Mouse (Mus musculus) layer of hippocampus, postnatal 36 days (tissue): ENCODE measurements around the gene Uba5. TPM values are rescaled to one million over a fixed set of nuclear protein-coding genes. Genes with fewer than 3 reads are reported as not detected.

Experiments
- DNase-seq, 2 experiments: peaks; one replicate each; pipeline ENCODE4 v3.0.0; 2022
- total RNA-seq, 2 experiments: library from RNA; stranded (reverse); gene quantifications; 2 replicates each; pipeline ENCODE4 v1.2.3; 2021

Uba5 gene
- total RNA-seq, 2 experiments from 2014 or later: 42.3 to 44.3 TPM

DNA sequence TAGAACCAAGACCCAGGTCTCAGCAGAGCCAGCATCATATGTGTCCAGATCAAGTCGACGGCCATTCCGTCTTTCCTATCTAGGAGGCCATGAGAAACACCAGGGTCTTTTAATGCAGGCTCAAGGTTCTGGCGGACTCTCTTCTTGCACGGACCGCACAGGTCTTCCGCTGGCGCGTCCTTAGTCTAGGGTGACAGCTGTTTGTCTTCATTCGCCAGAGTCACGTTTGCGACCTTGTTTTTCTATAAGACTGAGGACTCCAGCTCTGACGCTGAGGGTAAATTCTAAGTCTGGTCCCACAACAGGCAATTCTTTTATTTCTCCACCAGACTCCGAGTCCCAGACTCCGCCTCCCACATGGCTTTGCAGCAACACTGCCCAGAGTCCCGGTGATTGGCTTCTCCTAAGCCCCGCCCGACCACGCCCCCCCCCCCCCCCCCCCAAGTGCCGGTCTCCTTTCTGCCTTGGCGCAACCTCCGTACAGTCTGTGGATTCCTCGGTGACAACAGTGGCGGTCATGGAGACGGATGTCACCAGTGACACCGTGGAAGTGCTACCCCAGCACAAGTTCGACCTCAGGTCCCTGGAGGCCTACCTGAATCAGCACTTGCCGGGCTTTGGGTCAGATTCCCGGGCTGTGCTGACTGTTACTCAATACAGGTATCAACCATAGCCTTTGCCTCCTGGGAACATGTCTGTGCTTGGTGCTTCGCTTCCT, 469 bp upstream of the Uba5 start, which contains the start of gene Acad11:
Acad11 (plus strand) TSS at position 134 of the 718 bp plus-strand sequence.
- DNase-seq: peak; percentile 83 to 87

- no peak for DNase-seq
These were observed 11.9 kb downstream of the Uba5 start for GRCm38 (mm10) chr9:104051028-104051427.

DNA sequence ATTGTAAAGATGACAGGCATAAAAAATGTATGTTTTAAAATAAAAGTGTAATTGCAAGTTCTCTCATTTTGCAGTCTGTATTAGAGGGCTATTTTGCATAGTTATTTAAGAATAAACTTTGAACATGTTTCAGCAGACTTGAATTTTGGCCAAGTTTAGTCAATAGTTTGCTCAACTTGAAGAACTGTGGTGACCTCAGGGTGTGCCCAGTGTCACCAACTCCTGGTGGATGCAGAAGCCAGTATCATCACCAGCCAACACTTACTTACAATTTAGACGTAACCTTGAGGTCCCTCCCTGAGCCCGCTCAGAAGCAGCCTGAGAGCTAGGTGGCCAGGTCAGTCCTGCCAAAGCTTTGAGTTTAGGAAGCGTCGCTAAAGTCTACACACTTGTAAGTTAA, 19.3 kb downstream of the Uba5 start:
- DNase-seq: no peak

GRCm38 (mm10) chr9:104040362-104040761, 22.6 kb downstream of the Uba5 start, which contains the start of gene Gm28305:
TSS of gene Gm28305 (plus strand) at chr9:104040662.
- no peak for DNase-seq

DNA sequence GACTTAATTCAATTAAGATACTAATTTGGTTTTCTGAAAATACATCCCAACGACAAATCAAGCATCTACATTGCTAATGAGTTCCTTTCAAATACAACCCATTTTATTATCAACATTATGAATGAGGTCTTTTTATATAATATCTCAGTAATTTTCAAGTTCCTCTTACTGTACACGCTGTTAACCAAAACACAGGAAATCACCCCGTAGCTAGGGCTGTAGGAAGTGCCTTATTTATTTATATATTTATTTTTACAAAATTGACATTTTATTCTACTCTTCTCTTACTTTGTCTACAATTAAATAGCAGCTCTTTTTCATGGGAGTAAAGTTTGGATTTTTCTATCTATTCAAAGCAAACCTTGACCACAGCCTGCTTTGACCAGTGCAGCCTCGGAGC, 23.2 kb downstream of the Uba5 start:
- DNase-seq: no peak

DNA sequence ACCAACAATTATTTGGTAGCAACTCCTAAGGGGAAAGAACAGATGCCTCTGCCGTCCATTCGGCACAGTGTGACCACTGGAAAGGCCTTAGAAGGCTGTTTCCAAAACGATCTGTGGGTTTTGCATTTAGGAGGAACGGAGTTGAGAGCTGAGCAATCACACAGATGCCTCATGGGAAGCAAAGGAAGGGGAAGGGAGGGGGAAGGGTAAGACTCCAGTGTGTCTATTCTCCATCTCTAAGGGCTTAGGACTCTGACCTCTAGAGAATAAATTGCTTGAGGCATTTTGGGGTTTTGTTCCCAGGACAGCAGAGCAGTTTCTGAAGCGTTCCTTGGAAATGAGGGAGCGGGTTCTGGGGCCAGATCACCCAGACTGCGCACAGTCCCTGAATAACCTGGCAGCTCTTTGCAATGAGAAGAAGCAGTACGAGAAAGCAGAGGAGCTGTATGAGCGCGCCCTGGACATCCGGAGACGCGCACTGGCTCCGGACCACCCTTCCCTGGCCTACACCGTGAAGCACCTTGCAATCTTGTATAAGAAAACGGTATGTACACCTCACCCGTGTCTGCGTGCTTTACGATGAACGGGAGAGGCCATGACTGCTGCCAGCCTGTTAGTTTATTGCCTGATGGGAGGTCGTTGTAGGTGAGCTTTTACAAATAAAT, 23.8 kb downstream of the Uba5 start:
- DNase-seq: no peak

DNA sequence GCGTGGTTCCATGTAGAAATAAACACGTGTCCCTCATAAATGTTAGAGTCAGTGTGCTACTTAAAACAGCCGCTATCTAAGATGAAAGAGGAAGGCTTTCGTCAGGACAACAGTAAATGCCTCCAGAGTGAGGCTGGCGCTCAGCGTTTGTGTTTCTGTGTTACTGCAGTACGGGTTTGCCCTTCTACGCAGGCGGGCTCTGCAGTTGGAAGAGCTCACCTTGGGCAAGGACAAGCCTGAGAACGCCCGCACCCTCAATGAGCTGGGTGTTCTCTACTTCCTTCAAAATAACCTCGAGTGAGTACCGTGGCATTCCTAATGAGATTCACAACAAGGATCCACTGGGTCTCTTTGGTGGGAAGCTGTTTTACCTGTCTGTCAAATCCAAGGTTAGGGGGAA, 24.7 kb downstream of the Uba5 start:
- DNase-seq: no peak

GRCm38 (mm10) chr9:104035261-104036015, 27.5 kb downstream of the Uba5 start:
- peak; percentile 67 to 71 for DNase-seq

DNA sequence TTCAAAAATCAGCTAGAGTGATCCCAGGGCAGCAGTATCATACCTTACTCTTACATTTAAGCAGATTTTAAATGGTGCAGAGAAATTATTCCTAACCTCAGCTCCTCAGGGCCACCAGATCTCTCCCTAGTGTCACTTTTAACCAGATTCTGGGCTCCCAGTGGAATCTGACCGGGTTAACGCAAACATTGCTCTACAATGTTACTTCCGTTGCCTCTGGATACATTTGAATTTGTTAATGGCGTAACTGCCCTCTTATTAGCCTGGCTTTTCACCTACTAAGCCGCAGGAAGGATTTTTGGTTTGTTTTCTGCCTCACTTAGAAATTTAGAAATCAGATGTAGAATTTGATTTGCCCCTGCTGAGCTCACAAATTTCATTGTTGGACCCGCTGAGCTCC, 28.2 kb downstream of the Uba5 start:
- DNase-seq: no peak

DNA sequence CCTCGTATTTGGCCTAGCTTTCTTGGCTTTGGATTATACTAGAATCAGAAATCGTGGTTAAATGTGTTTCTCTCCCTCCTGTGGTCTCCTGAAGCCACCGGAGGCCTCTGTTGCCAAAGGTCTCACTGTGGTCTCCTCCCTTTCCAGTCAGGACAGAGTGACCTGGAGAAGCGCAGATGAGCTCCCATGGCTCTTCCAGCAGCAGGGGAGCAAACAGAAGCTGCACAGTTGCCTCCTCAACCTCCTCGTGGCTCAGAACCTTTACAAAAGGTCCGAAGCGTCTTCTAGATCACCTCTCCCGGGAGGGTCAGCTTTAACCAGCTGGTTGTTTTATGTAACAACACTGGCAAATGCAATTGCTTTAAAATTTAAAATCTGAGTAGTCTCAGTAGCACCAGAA, 28.7 kb downstream of the Uba5 start:
- no peak for DNase-seq

DNA sequence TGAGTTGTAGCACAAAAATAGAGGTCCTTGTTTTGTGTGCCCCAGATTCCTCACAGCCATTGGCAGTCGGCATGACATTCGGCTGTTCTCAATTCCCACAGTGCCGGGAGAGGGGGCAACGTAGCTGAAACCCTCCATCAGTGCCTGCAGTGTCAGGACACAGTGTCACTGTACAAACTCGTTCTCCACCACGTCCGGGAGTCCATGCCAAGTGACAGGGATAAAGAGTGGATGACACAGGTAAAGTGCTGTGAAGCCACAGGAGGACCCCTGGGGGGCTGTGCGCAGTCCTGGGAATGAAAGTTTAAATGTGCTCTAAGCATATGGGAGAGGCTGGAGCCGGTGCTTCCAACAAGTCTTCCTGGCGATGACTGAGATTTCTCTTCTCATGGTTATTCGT, 33.1 kb downstream of the Uba5 start:
- no peak for DNase-seq

- no peak for DNase-seq
These were observed 35.7 kb downstream of the Uba5 start for GRCm38 (mm10) chr9:104027186-104027585.

DNA sequence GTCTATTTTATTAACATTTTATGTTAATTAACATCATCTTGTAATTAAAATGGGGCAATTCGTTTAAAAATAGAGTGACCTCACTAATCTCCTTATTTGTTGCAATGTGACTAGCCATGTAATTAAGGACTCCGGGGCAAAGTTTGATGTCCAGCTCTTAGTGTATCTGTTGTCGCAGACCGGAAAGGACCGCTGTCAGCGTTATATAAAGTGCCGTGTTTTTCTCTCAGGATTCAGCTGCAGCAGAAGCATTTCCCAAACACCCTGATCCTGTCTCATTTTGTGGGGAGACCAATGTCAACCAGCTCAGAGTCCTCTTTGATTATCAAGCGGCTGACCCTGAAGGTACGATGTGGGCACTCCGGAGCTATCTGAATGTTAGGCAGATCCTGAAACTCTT, 41.9 kb downstream of the Uba5 start:
- DNase-seq: no peak

DNA sequence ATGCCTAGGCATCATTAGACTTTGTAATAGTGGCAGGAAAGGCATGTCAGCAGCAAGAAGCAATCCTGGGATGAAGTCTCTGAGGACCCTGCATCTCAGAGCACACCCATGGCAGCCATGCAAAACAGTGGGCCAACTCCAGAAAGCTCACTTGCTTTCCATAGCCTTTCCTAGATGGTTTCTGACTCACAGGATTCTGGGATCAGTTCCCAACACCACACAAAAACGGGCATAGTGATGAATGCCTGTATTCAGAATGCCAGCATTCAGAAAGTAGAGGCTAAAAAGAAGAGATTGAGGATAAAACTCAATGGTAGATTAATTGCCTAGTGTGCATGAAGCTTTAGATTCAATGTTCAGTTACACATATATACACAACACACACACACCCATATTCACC, 48.4 kb downstream of the Uba5 start:
- DNase-seq: no peak

DNA sequence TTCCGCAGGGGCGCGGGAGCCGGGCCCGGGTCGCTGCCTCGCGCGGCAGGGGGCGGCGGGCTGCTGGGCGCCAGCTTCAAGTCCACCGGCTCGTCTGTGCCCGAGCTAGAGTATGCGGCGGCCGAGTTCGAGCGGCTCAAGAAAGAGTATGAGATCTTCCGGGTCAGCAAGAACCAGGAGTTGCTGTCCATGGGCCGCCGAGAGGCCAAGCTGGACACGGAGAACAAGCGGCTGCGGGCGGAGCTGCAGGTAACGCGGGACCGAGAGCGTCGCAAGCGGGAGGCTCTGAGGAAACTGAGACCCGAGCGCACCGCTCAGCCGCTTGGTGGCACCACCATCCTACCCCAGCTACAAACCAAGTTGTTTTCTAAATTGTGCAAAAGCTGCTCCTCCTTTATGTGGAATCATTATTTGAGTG, 60.0 kb downstream of the Uba5 start:
- peak; percentile 70 to 74 for DNase-seq

- DNase-seq: peak; percentile 99
These were observed 60.7 kb downstream of the Uba5 start, which contains the start of gene Nphp3 for GRCm38 (mm10) chr9:104001921-104002859. TSS of gene Nphp3 (plus strand) at chr9:104002544.

GRCm38 (mm10) chr9:104000601-104001000, 62.3 kb downstream of the Uba5 start:
- no peak for DNase-seq

Other genes starting within 250 kb of the Uba5 start
- gene Nphp3, start 60.6 kb downstream of the Uba5 start, total RNA-seq: 1 to 10 TPM; 5.1 to 5.6 TPM
- gene Gm28305, start 22.5 kb downstream of the Uba5 start, total RNA-seq: not detected
- gene Acad11, start 243 bp upstream of the Uba5 start, total RNA-seq: 10 to 100 TPM; 21.1 to 24.8 TPM
- not detected for gene Ackr4, start 63.8 kb upstream of the Uba5 start, total RNA-seq
- 10 to 100 TPM; 61.7 to 70.3 TPM for gene Dnajc13, start 199.8 kb upstream of the Uba5 start, total RNA-seq